Mouse (Mus musculus) ES-Bruce4 (cell line): Measurements from ENCODE around the gene Phxr2. TPM values are rescaled to one million over a fixed set of nuclear protein-coding genes. Genes with fewer than 3 reads are reported as not detected.
"Not testable (repeated sequence)": the region's sequence is repeated elsewhere in the genome, so short reads cannot be mapped to it uniquely, and the experiment has no call there.

Source experiments
- H3K27ac ChIP-seq: 2 replicates; pipeline ENCODE4 v1.5.1; 2012; ENCODE audit warnings: low read length, inconsistent platforms; ENCODE audit not compliant: insufficient read depth
- H3K27me3 ChIP-seq: 2 replicates; pipeline ENCODE4 v1.6.1; 2012; ENCODE audit warnings: mild to moderate bottlenecking, low read length, inconsistent platforms; ENCODE audit not compliant: control insufficient read depth, poor library complexity, insufficient read depth, severe bottlenecking
- H3K36me3 ChIP-seq: 2 replicates; pipeline ENCODE4 v1.6.1; 2012; ENCODE audit warnings: inconsistent platforms, mild to moderate bottlenecking, low read length, moderate library complexity; ENCODE audit not compliant: control insufficient read depth, poor library complexity, insufficient read depth, severe bottlenecking
- H3K4me1 ChIP-seq: one replicate; pipeline ENCODE4 v1.8.1; 2011; ENCODE audit warnings: low read length; ENCODE audit not compliant: control insufficient read depth, insufficient read depth
- H3K4me3 ChIP-seq: 2 replicates; pipeline ENCODE4 v1.5.1; 2011; ENCODE audit warnings: low read depth, mild to moderate bottlenecking, low read length
- H3K9ac ChIP-seq: 2 replicates; pipeline ENCODE4 v1.6.1; 2012; ENCODE audit warnings: low read depth, mild to moderate bottlenecking, inconsistent platforms; ENCODE audit not compliant: poor library complexity, severe bottlenecking
- H3K9me3 ChIP-seq: replicated peaks from 2 replicates; pipeline ENCODE4 v1.6.1; 2012; ENCODE audit warnings: mild to moderate bottlenecking, low read length, inconsistent platforms; ENCODE audit not compliant: control insufficient read depth, poor library complexity, insufficient read depth, severe bottlenecking
- CTCF ChIP-seq: IDR thresholded peaks from one replicate; pipeline ENCODE4 v1.8.1; 2011; ENCODE audit warnings: low read depth, low read length
- EP300 ChIP-seq: IDR thresholded peaks from 2 replicates; pipeline ENCODE4 v1.6.1; 2011; ENCODE audit warnings: low read depth, low read length; ENCODE audit not compliant: insufficient read depth
- POLR2A ChIP-seq: IDR thresholded peaks from one replicate; pipeline ENCODE4 v1.8.1; 2011; ENCODE audit warnings: low read length; ENCODE audit not compliant: insufficient read depth
- polyA plus RNA-seq: library from polyadenylated mRNA; stranded (reverse); fragments of >200 nt; gene quantifications from 2 replicates; pipeline ENCODE4 v1.2.4, GENCODE M21; 2011; ENCODE audit warnings: low read depth; ENCODE audit not compliant: missing spikeins, insufficient read depth, insufficient read length

Gene Phxr2
- polyA plus RNA-seq, 1 experiment, result not detected

DNA sequence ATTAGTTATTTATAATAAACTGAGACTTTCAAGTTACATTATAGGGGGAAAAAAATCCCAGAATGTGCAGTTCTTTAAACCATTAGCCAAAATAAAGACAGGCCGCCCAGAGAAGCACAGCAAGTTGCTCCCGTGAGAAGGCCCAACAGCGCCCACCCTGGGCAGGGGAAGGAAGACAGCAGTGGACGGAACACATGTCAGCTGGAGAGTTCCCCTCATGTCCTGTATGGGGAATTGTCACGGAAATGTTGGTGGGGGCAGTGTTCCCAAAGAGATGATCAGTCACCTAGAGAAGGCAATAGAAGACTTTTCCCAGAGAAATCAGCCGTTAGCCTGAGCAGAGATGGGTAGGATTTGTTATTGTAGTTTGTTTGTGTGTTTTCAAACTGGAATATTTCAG, 42.3 kb upstream of the Phxr2 start:
- no peaks in the 10 kb centered on the region for H3K4me1 ChIP-seq
- no peak for TF ChIP-seq EP300
- no peak for TF ChIP-seq POLR2A
- TF ChIP-seq CTCF, result peak; percentile 36
- H3K9ac ChIP-seq, result no peak overlapping the region
- no peaks in the 10 kb centered on the region for H3K9me3 ChIP-seq
- H3K36me3 ChIP-seq, result no peaks in the 10 kb centered on the region
- no peaks in the 10 kb centered on the region for H3K27me3 ChIP-seq
- no peak overlapping the region for H3K27ac ChIP-seq
- H3K4me3 ChIP-seq, result no peak overlapping the region

DNA sequence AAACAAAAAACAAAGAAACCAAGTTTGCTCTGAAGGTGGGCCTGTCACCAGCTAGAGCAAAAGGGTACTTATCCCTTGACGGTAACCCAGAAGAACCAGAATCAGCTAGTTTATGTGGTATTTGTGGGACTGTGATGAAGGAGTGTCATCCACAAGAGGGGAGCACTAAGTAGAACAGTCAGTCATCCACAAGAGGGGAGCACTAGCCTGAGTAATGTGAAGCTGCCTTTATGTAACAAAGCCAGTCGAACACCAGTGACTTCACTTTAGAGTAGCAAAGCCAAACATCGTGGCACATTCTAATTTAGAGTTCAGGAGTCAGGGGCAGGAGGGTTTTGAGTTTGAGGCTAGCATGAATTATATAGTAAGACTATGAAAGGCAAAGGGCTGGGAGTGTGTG, 40.3 kb upstream of the Phxr2 start:
- no peaks in the 10 kb centered on the region for H3K9me3 ChIP-seq
- TF ChIP-seq CTCF (no peak), POLR2A (no peak), EP300 (no peak)
- no peak overlapping the region for H3K9ac ChIP-seq
- no peak overlapping the region for H3K27ac ChIP-seq
- no peaks in the 10 kb centered on the region for H3K4me1 ChIP-seq
- H3K36me3 ChIP-seq, result no peaks in the 10 kb centered on the region
- no peak overlapping the region for H3K4me3 ChIP-seq
- H3K27me3 ChIP-seq, result no peaks in the 10 kb centered on the region

DNA sequence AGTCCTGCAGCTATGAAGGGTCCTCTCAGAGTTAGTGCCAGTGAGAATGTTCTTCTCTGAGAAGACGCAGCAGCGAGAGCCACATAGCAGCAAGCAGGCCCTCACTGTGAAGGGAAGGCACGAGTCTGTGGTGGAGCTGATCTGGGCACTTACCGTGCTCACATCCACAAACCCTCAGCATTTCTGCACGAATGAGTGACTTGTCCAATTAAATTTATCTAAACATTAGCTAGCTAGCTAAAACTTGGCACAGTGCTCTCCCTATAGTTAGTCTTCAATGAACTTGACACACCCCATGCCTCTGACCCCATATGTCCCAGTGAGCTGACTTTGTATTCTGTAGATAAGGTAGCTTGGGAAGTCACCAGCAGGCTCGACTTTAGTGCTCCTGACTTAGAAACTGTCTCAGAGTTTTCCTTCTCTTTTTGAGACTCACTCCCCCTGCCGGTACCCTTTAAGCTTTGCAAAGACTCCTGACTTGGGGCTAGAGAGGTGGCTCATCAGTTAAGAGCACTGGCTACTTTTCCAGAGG, 39.7 kb upstream of the Phxr2 start:
- H3K4me1 ChIP-seq, result no peaks in the 10 kb centered on the region
- no peak overlapping the region for H3K4me3 ChIP-seq
- no peak overlapping the region for H3K27ac ChIP-seq
- H3K27me3 ChIP-seq, result no peaks in the 10 kb centered on the region
- no peaks in the 10 kb centered on the region for H3K36me3 ChIP-seq
- H3K9ac ChIP-seq, result no peak overlapping the region
- no peak for TF ChIP-seq EP300
- no peak for TF ChIP-seq CTCF
- no peak for TF ChIP-seq POLR2A
- H3K9me3 ChIP-seq, result no peaks in the 10 kb centered on the region

DNA sequence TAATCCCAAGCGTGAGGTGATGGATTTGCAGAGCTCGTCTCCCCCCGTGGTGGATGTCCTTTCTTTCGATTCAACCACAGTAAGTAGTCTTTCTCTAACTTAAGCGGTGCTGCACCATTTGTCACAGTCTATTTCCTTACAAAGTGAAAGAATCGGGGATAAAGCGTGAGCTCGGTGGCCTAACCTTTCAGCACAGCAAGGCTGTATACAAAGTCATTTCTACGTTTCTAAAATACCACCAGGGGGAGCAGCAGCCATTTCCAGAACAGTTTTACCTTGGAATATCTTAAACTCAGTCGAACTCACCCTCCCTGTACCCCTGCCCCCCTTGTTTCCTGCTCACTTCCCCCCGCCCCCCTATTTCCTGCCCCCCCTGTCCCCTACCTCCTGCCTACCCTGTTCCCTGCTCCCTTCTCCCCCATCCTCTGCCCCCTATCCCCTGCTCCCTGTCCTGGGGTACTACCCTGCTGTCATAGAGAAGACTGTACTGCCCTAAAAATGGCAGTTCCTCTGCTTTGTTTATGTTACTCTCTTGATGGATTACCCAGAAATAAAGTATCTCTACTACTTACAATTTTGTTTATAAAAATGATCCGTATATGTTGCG, 38.8 kb upstream of the Phxr2 start:
- no peak for TF ChIP-seq CTCF
- TF ChIP-seq POLR2A, result no peak
- no peak for TF ChIP-seq EP300
- no peaks in the 10 kb centered on the region for H3K9me3 ChIP-seq
- no peak overlapping the region for H3K9ac ChIP-seq
- H3K27me3 ChIP-seq, result no peaks in the 10 kb centered on the region
- H3K4me1 ChIP-seq, result no peaks in the 10 kb centered on the region
- H3K36me3 ChIP-seq, result no peaks in the 10 kb centered on the region
- H3K27ac ChIP-seq, result no peak overlapping the region
- H3K4me3 ChIP-seq, result no peak overlapping the region

DNA sequence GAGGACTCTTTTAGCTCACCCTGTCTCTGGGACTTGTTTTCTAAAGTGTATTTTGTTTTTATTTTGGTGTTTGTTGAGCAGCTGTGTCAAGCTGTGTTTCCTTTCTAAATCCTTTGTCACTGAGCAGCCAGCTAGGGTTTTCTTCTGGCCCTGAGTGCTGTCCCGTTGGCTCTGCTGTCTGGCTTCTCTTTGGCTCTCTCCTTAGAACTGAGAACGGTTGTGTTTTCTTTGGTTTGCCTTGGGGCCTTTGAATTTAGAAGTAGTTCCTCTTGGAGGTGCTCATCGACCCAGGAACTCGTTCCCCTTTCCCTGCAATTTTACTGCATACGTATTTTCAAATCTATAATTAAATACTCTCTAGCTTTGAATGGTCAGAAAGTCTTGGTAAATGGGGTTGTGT, 36.9 kb upstream of the Phxr2 start:
- no peak overlapping the region for H3K4me3 ChIP-seq
- H3K9me3 ChIP-seq, result no peaks in the 10 kb centered on the region
- H3K36me3 ChIP-seq, result no peaks in the 10 kb centered on the region
- no peaks in the 10 kb centered on the region for H3K27me3 ChIP-seq
- no peak overlapping the region for H3K27ac ChIP-seq
- no peaks in the 10 kb centered on the region for H3K4me1 ChIP-seq
- TF ChIP-seq CTCF (no peak), EP300 (no peak), POLR2A (no peak)
- no peak overlapping the region for H3K9ac ChIP-seq

DNA sequence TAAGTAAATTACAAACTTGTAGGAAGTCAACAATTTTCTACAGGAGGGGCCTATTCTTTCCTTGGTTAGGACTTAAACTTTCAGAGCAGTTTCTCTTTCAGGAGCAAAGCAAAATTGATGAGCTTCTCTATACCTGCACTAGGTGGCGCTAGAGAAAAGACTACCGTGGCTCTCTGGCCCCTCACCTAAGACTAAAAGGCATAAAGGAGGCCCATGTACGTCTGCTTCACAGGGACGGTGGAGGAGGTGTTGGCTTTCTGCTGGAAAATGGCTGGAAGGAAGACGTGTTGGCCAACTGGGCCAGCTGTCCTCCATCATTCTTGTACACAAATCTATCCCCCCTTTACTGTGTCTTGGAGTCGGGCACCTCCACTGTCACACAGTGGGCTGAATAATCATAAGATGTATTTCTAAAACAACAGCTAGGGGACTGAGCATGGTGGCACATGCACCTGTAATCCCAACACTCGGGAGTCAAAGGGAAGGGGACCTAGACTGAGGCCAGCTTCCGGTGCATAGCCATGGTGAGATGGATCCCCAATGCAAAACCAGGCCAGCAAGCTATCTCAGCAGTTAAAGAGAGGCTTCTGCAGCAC, 36.0 kb upstream of the Phxr2 start:
- no peaks in the 10 kb centered on the region for H3K36me3 ChIP-seq
- H3K4me3 ChIP-seq, result no peak overlapping the region
- no peak overlapping the region for H3K27ac ChIP-seq
- no peak overlapping the region for H3K9ac ChIP-seq
- TF ChIP-seq CTCF (peak; percentile 48), POLR2A (no peak)
- no peaks in the 10 kb centered on the region for H3K4me1 ChIP-seq
- H3K9me3 ChIP-seq, result no peaks in the 10 kb centered on the region
- H3K27me3 ChIP-seq, result no peaks in the 10 kb centered on the region

DNA sequence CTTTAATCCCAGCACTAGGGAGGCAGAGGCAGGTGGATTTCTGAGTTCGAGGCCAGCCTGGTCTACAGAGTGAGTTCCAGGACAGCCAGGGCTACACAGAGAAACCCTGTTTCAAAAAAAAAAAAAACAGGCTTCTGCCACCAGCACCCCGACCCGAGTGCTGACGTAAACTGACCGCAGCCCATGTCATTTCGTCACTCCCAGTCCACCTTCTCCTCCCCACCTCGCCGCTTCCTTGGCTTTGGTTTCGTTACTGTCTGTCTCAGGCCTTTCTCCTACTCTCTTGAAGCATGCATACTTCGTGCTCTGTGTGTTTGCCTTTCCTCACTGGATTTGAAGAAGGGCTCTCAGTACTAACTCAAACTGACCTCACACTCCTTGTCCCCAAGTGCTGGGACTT, 31.6 kb upstream of the Phxr2 start:
- not testable (repeated sequence) for H3K36me3 ChIP-seq, H3K27ac ChIP-seq, H3K9me3 ChIP-seq, H3K27me3 ChIP-seq, H3K4me1 ChIP-seq, H3K9ac ChIP-seq, H3K4me3 ChIP-seq
